Mouse (Mus musculus): ENCODE results near the gene Ltbp4. TPM values are rescaled to one million over a fixed set of nuclear protein-coding genes. Genes with fewer than 3 reads are reported as not detected.

Gene Ltbp4
- polyA plus RNA-seq, 1 experiment from 2014 or later, result 4.6 TPM

GRCm38 (mm10) chr7:27327500-27327899, 10.0 kb downstream of the Ltbp4 start:
- Histone ChIP-seq H3K4me2 (no peak overlapping the region), H3K36me3 (replicated peaks) (no peaks in the 10 kb centered on the region), H3K27ac (replicated peaks) (no peak overlapping the region), H3K9me3 (replicated peaks) (no peaks in the 10 kb centered on the region), H3K27me3 (peaks cover 100% of the 10 kb centered on the region), H3K4me1 (replicated peaks) (peaks cover 38% of the 10 kb centered on the region), H3K9ac (no peak overlapping the region), H3K4me3 (replicated peaks) (no peak overlapping the region)
- WGBS (ENCODE audit: insufficient replicate concordance), result 73% methylated on average over 8 of the region's 8 CpGs
- ATAC-seq (ENCODE audit: insufficient read depth), result no peak

GRCm38 (mm10) chr7:27326101-27326880, 11.2 kb downstream of the Ltbp4 start:
- Histone ChIP-seq H3K9ac (no peak overlapping the region), H3K4me3 (replicated peaks) (no peak overlapping the region), H3K4me2 (no peak overlapping the region; the same call in 1 of the 2 replicates), H3K27ac (replicated peaks) (no peak overlapping the region), H3K36me3 (replicated peaks) (no peaks in the 10 kb centered on the region), H3K4me1 (replicated peaks) (peaks cover 27% of the 10 kb centered on the region), H3K9me3 (replicated peaks) (no peaks in the 10 kb centered on the region), H3K27me3 (peaks cover 97% of the 10 kb centered on the region)
- 35% methylated on average over 34 of the region's 34 CpGs for WGBS (ENCODE audit: insufficient replicate concordance)
- ATAC-seq (ENCODE audit: insufficient read depth), result no peak

- peak overlapping the region; percentile 9; the same call in 1 of the 2 replicates for H3K4me3 ChIP-seq (replicated peaks)
- no peaks in the 10 kb centered on the region for H3K36me3 ChIP-seq (replicated peaks)
- ATAC-seq (ENCODE audit: insufficient read depth), result no peak
- H3K4me1 ChIP-seq (replicated peaks), result peaks cover 21% of the 10 kb centered on the region
- H3K4me2 ChIP-seq, result peak overlapping the region; percentile 29
- H3K9ac ChIP-seq, result no peak overlapping the region
- 2% methylated on average over 24 of the region's 24 CpGs for WGBS (ENCODE audit: insufficient replicate concordance)
- H3K9me3 ChIP-seq (replicated peaks), result no peaks in the 10 kb centered on the region
- H3K27ac ChIP-seq (replicated peaks), result no peak overlapping the region
- peaks cover 95% of the 10 kb centered on the region for H3K27me3 ChIP-seq
Measured at GRCm38 (mm10) chr7:27325697-27326096, 11.8 kb downstream of the Ltbp4 start.

- Histone ChIP-seq H3K27me3 (peaks cover 87% of the 10 kb centered on the region), H3K9ac (no peak overlapping the region)
- 38% methylated on average over 19 of the region's 20 CpGs for WGBS (ENCODE audit: insufficient replicate concordance)
Measured at GRCm38 (mm10) chr7:27324928-27325327, 12.6 kb downstream of the Ltbp4 start.

GRCm38 (mm10) chr7:27324161-27324560, 13.3 kb downstream of the Ltbp4 start:
- no peaks in the 10 kb centered on the region for H3K36me3 ChIP-seq (replicated peaks)
- no peak for ATAC-seq (ENCODE audit: insufficient read depth)
- no peak overlapping the region for H3K4me2 ChIP-seq
- WGBS (ENCODE audit: insufficient replicate concordance), result 86% methylated on average over 11 of the region's 11 CpGs
- H3K4me1 ChIP-seq (replicated peaks), result peaks cover 6% of the 10 kb centered on the region
- no peak overlapping the region for H3K27ac ChIP-seq (replicated peaks)
- H3K9me3 ChIP-seq (replicated peaks), result no peaks in the 10 kb centered on the region
- no peak overlapping the region for H3K4me3 ChIP-seq (replicated peaks)
- peaks cover 83% of the 10 kb centered on the region for H3K27me3 ChIP-seq
- no peak overlapping the region for H3K9ac ChIP-seq

More at GRCm38 (mm10) chr7:27324928-27325327, 12.6 kb downstream of the Ltbp4 start:
- H3K4me1 ChIP-seq (replicated peaks), result peaks cover 13% of the 10 kb centered on the region
- no peak for ATAC-seq (ENCODE audit: insufficient read depth)
- H3K4me3 ChIP-seq (replicated peaks), result no peak overlapping the region
- no peaks in the 10 kb centered on the region for H3K36me3 ChIP-seq (replicated peaks)
- H3K27ac ChIP-seq (replicated peaks), result no peak overlapping the region
- H3K4me2 ChIP-seq, result no peak overlapping the region
- no peaks in the 10 kb centered on the region for H3K9me3 ChIP-seq (replicated peaks)

- Histone ChIP-seq H3K27me3 (peaks cover 72% of the 10 kb centered on the region), H3K36me3 (replicated peaks) (no peaks in the 10 kb centered on the region), H3K9me3 (replicated peaks) (no peaks in the 10 kb centered on the region), H3K4me2 (no peak overlapping the region), H3K27ac (replicated peaks) (no peak overlapping the region), H3K9ac (no peak overlapping the region), H3K4me3 (replicated peaks) (no peak overlapping the region), H3K4me1 (replicated peaks) (no peaks in the 10 kb centered on the region)
- ATAC-seq (ENCODE audit: insufficient read depth), result no peak
- 69% methylated on average over 5 of the region's 5 CpGs for WGBS (ENCODE audit: insufficient replicate concordance)
Measured at GRCm38 (mm10) chr7:27323001-27323400, 14.5 kb downstream of the Ltbp4 start.

- no peak overlapping the region for H3K4me2 ChIP-seq
- no peak for ATAC-seq (ENCODE audit: insufficient read depth)
- no peaks in the 10 kb centered on the region for H3K9me3 ChIP-seq (replicated peaks)
- H3K27me3 ChIP-seq, result peaks cover 65% of the 10 kb centered on the region
- H3K9ac ChIP-seq, result no peak overlapping the region
- no peaks in the 10 kb centered on the region for H3K4me1 ChIP-seq (replicated peaks)
- WGBS (ENCODE audit: insufficient replicate concordance), result 16% methylated on average over 13 of the region's 13 CpGs
- no peak overlapping the region for H3K4me3 ChIP-seq (replicated peaks)
- H3K36me3 ChIP-seq (replicated peaks), result no peaks in the 10 kb centered on the region
- no peak overlapping the region for H3K27ac ChIP-seq (replicated peaks)
Measured at GRCm38 (mm10) chr7:27322291-27322690, 15.2 kb downstream of the Ltbp4 start.

- no peak for ATAC-seq (ENCODE audit: insufficient read depth)
- WGBS (ENCODE audit: insufficient replicate concordance), result 78% methylated on average over 22 of the region's 22 CpGs
- no peak overlapping the region for H3K9ac ChIP-seq
Measured at GRCm38 (mm10) chr7:27319411-27319810, 18.1 kb downstream of the Ltbp4 start.

GRCm38 (mm10) chr7:27315958-27316357, 21.5 kb downstream of the Ltbp4 start:
- no peak overlapping the region for H3K4me3 ChIP-seq (replicated peaks)
- peaks cover 15% of the 10 kb centered on the region for H3K27me3 ChIP-seq
- H3K9ac ChIP-seq, result no peak overlapping the region
- no peaks in the 10 kb centered on the region for H3K36me3 ChIP-seq (replicated peaks)
- 0 out of 2 replicates have a peak, but pooled peaks cover 3% of the 10 kb centered on the region for H3K9me3 ChIP-seq (replicated peaks)
- WGBS (ENCODE audit: insufficient replicate concordance), result 59% methylated on average over 7 of the region's 7 CpGs
- no peaks in the 10 kb centered on the region for H3K4me1 ChIP-seq (replicated peaks)
- no peak overlapping the region for H3K4me2 ChIP-seq
- H3K27ac ChIP-seq (replicated peaks), result no peak overlapping the region
- ATAC-seq (ENCODE audit: insufficient read depth), result no peak

More at GRCm38 (mm10) chr7:27319411-27319810, 18.1 kb downstream of the Ltbp4 start:
- Histone ChIP-seq H3K4me3 (replicated peaks) (no peak overlapping the region), H3K4me2 (no peak overlapping the region), H3K36me3 (replicated peaks) (no peaks in the 10 kb centered on the region), H3K9me3 (replicated peaks) (0 out of 2 replicates have a peak, but pooled peaks cover under 1% of the 10 kb centered on the region), H3K27me3 (peaks cover 36% of the 10 kb centered on the region), H3K27ac (replicated peaks) (no peak overlapping the region), H3K4me1 (replicated peaks) (no peaks in the 10 kb centered on the region)

- WGBS (ENCODE audit: insufficient replicate concordance), result 70% methylated on average over 3 of the region's 3 CpGs
- H3K9me3 ChIP-seq (replicated peaks), result 0 out of 2 replicates have a peak, but pooled peaks cover 3% of the 10 kb centered on the region
- no peak overlapping the region for H3K27ac ChIP-seq (replicated peaks)
- no peak for ATAC-seq (ENCODE audit: insufficient read depth)
- no peak overlapping the region for H3K9ac ChIP-seq
- peaks cover 24% of the 10 kb centered on the region for H3K27me3 ChIP-seq
- no peaks in the 10 kb centered on the region for H3K36me3 ChIP-seq (replicated peaks)
- no peak overlapping the region for H3K4me2 ChIP-seq
- H3K4me3 ChIP-seq (replicated peaks), result no peak overlapping the region
- peaks cover 6% of the 10 kb centered on the region for H3K4me1 ChIP-seq (replicated peaks)
Measured at GRCm38 (mm10) chr7:27314393-27314792, 23.1 kb downstream of the Ltbp4 start.

GRCm38 (mm10) chr7:27311651-27312284, 25.7 kb downstream of the Ltbp4 start:
- no peaks in the 10 kb centered on the region for H3K36me3 ChIP-seq (replicated peaks)
- H3K9me3 ChIP-seq (replicated peaks), result 0 out of 2 replicates have a peak, but pooled peaks cover 3% of the 10 kb centered on the region
- no peak overlapping the region for H3K9ac ChIP-seq
- H3K4me3 ChIP-seq (replicated peaks), result no peak overlapping the region
- H3K4me2 ChIP-seq, result no peak overlapping the region
- WGBS (ENCODE audit: insufficient replicate concordance), result 65% methylated on average over 12 of the region's 12 CpGs
- H3K27ac ChIP-seq (replicated peaks), result no peak overlapping the region
- peaks cover 13% of the 10 kb centered on the region for H3K4me1 ChIP-seq (replicated peaks)
- no peak for ATAC-seq (ENCODE audit: insufficient read depth)
- peaks cover 41% of the 10 kb centered on the region for H3K27me3 ChIP-seq

All from liver, embryonic 15.5 days (tissue).